Mouse (Mus musculus) kidney, postnatal 0 days (tissue): ENCODE measurements at regions not wholly inside any gene's neighbourhood (a gene's known extent, or its start where the extent isn't known, plus 50 kb on each side); places are given as distances from the start of the nearest gene placed in this dataset.

ENCODE experiments used
- ATAC-seq: fragments of 200-750 bp; cut with Nextera tagmentation; replicated peaks from 2 replicates; pipeline ENCODE4 v1.8.0; 2017; ENCODE audit warnings: low read depth, moderate number of reproducible peaks, moderate TSS enrichment, moderate library complexity; ENCODE audit not compliant: low FRiP score
- DNase-seq: peaks from one replicate; pipeline ENCODE4 v3.0.0-alpha.2; 2016; ENCODE audit warnings: low spot score
- H3K27ac ChIP-seq: fragments of 300-500 bp; sonication (generic); 2 replicates; pipeline ENCODE4 v1.5.1; 2014; ENCODE audit warnings: mild to moderate bottlenecking
- H3K27me3 ChIP-seq: fragments of 300-500 bp; sonication (generic); 2 replicates; pipeline ENCODE4 v1.6.1; 2014; ENCODE audit warnings: low read length, mixed read lengths; ENCODE audit not compliant: insufficient read depth
- H3K36me3 ChIP-seq: fragments of 300-500 bp; sonication (generic); 2 replicates; pipeline ENCODE4 v1.6.1; 2014; ENCODE audit warnings: low read length, mixed read lengths; ENCODE audit not compliant: insufficient read depth
- H3K4me1 ChIP-seq: fragments of 300-500 bp; sonication (generic); replicated peaks from 2 replicates; pipeline ENCODE4 v1.6.1; 2014; ENCODE audit warnings: antibody characterized with exemption, low read length, mixed read lengths; ENCODE audit not compliant: insufficient read depth
- H3K4me2 ChIP-seq: fragments of 300-500 bp; sonication (generic); 2 replicates; pipeline ENCODE4 v1.6.1; 2014; ENCODE audit warnings: mild to moderate bottlenecking, low read length, moderate library complexity, mixed read lengths
- H3K4me3 ChIP-seq: fragments of 300-500 bp; sonication (generic); replicated peaks from 2 replicates; pipeline ENCODE4 v1.5.1; 2014; ENCODE audit warnings: low read depth, low read length
- H3K9ac ChIP-seq: fragments of 300-500 bp; sonication (generic); 2 replicates; pipeline ENCODE4 v1.6.1; 2014; ENCODE audit warnings: low read depth, low read length
- H3K9me3 ChIP-seq: fragments of 300-500 bp; sonication (generic); replicated peaks from 2 replicates; pipeline ENCODE4 v1.6.1; 2016; ENCODE audit warnings: low read length, inconsistent platforms, mixed read lengths
- CTCF ChIP-seq: IDR thresholded peaks from 2 replicates; pipeline ENCODE4 v1.5.1; 2016; ENCODE audit warnings: antibody characterized with exemption, low read depth, mild to moderate bottlenecking, moderate library complexity
- WGBS: fragments of 180-500 bp; shearing (Covaris S2); extraction: QIAGEN DNeasy Blood & Tissue Kit; methylation state at CpG from one replicate; pipeline ENCODE4 v1.1.7; 2014; 5-methylcytosine and 5-hydroxymethylcytosine counted together

- no peak overlapping the region for H3K27ac ChIP-seq
- TF ChIP-seq CTCF, result no peak
- DNase-seq (no peak), ATAC-seq (no peak)
- H3K9me3 ChIP-seq, result no peaks in the 10 kb centered on the region
- no peaks in the 10 kb centered on the region for H3K27me3 ChIP-seq
- WGBS, result 61% methylated on average over 3 of the region's 3 CpGs
- no peak overlapping the region for H3K4me3 ChIP-seq
- no peak overlapping the region for H3K4me2 ChIP-seq
- H3K9ac ChIP-seq, result no peak overlapping the region
- H3K4me1 ChIP-seq, result no peaks in the 10 kb centered on the region
- no peaks in the 10 kb centered on the region for H3K36me3 ChIP-seq
Measured at GRCm38 (mm10) chr2:59406976-59407375, 77.5 kb upstream of the Dapl1 start.

- DNase-seq, result no peak
- H3K4me3 ChIP-seq, result no peak overlapping the region
- no peaks in the 10 kb centered on the region for H3K27me3 ChIP-seq
- WGBS, result 77% methylated on average over 13 of the region's 13 CpGs
- no peaks in the 10 kb centered on the region for H3K4me1 ChIP-seq
- H3K9ac ChIP-seq, result no peak overlapping the region
- ATAC-seq, result no peak
- H3K9me3 ChIP-seq, result no peaks in the 10 kb centered on the region
- TF ChIP-seq CTCF, result no peak
- H3K36me3 ChIP-seq, result no peaks in the 10 kb centered on the region
- no peak overlapping the region for H3K4me2 ChIP-seq
- no peak overlapping the region for H3K27ac ChIP-seq
Measured at GRCm38 (mm10) chr2:59407512-59407988, 76.9 kb upstream of the Dapl1 start.

- Histone ChIP-seq H3K27ac (no peak overlapping the region), H3K9me3 (no peaks in the 10 kb centered on the region), H3K9ac (no peak overlapping the region), H3K4me3 (no peak overlapping the region), H3K4me1 (no peaks in the 10 kb centered on the region), H3K4me2 (no peak overlapping the region), H3K27me3 (no peaks in the 10 kb centered on the region), H3K36me3 (no peaks in the 10 kb centered on the region)
- no peak for TF ChIP-seq CTCF
- 88% methylated on average over 10 of the region's 10 CpGs for WGBS
- DNase-seq (no peak), ATAC-seq (no peak)
Measured at GRCm38 (mm10) chr2:59408040-59408587, 76.3 kb upstream of the Dapl1 start.

GRCm38 (mm10) chr2:59414612-59415011 is 69.8 kb upstream of the Dapl1 start:
- no peak for DNase-seq
- TF ChIP-seq CTCF, result no peak
- no peak for ATAC-seq
- H3K4me3 ChIP-seq, result no peak overlapping the region
- no peaks in the 10 kb centered on the region for H3K4me1 ChIP-seq
- H3K36me3 ChIP-seq, result no peaks in the 10 kb centered on the region
- H3K4me2 ChIP-seq, result no peak overlapping the region
- 92% methylated on average over 9 of the region's 9 CpGs for WGBS
- no peaks in the 10 kb centered on the region for H3K27me3 ChIP-seq
- no peak overlapping the region for H3K27ac ChIP-seq
- no peak overlapping the region for H3K9ac ChIP-seq
- no peaks in the 10 kb centered on the region for H3K9me3 ChIP-seq

- WGBS, result 60% methylated on average over 8 of the region's 8 CpGs
- no peak overlapping the region for H3K4me2 ChIP-seq
- no peak overlapping the region for H3K27ac ChIP-seq
- DNase-seq (no peak), ATAC-seq (no peak)
- no peak overlapping the region for H3K9ac ChIP-seq
- H3K36me3 ChIP-seq, result no peaks in the 10 kb centered on the region
- TF ChIP-seq CTCF, result no peak
- H3K4me1 ChIP-seq, result no peaks in the 10 kb centered on the region
- H3K4me3 ChIP-seq, result no peak overlapping the region
- no peaks in the 10 kb centered on the region for H3K9me3 ChIP-seq
- H3K27me3 ChIP-seq, result no peaks in the 10 kb centered on the region
Measured at GRCm38 (mm10) chr2:59416491-59417195, 67.8 kb upstream of the Dapl1 start.

- no peak for ATAC-seq
Measured at GRCm38 (mm10) chr2:59417384-59417955, 67.0 kb upstream of the Dapl1 start.

More at GRCm38 (mm10) chr2:59417384-59417955, 67.0 kb upstream of the Dapl1 start:
- H3K27ac ChIP-seq, result no peak overlapping the region
- no peak for TF ChIP-seq CTCF
- H3K9ac ChIP-seq, result no peak overlapping the region
- WGBS, result 65% methylated on average over 11 of the region's 11 CpGs
- H3K4me2 ChIP-seq, result no peak overlapping the region
- no peak for DNase-seq
- H3K36me3 ChIP-seq, result no peaks in the 10 kb centered on the region
- no peaks in the 10 kb centered on the region for H3K4me1 ChIP-seq
- H3K27me3 ChIP-seq, result no peaks in the 10 kb centered on the region
- no peak overlapping the region for H3K4me3 ChIP-seq
- H3K9me3 ChIP-seq, result no peaks in the 10 kb centered on the region
